Mouse (Mus musculus): ENCODE data around the gene Slc20a1. TPM values are rescaled to one million over a fixed set of nuclear protein-coding genes. Genes with fewer than 3 reads are reported as not detected.
A peak's percentile ranks its signal among the peaks of the same experiment; 100 is the strongest.

The Slc20a1 gene
- polyA plus RNA-seq, 2 experiments = 42.7 to 50.7 TPM

- WGBS (ENCODE audit: insufficient replicate concordance) = 81% methylated on average over 20 of the region's 20 CpGs
- no peak overlapping the region for H3K9ac ChIP-seq (replicated peaks)
- DNase-seq (ENCODE audit: low read depth in 3 of 3, low spot score in 3 of 3) (no peak), ATAC-seq (ENCODE audit: insufficient read depth) (no peak)
- H3K4me3 ChIP-seq (ENCODE audit: insufficient read depth in 1 of 2, low read depth in 2 of 2, low read length in 2 of 2) = no peak overlapping the region
- TF ChIP-seq EP300 (IDR thresholded peaks at IDR 0.05; ENCODE audit: low read depth) (no peak), CTCF (IDR thresholded peaks at IDR 0.05; ENCODE audit: low read depth) (peak; percentile 36; the same call in 1 of the 2 replicates)
- peaks cover 38 to 44% of the 10 kb centered on the region in 2 experiments for H3K4me1 ChIP-seq (replicated peaks; ENCODE audit: control insufficient read depth in 2 of 2, insufficient read depth in 2 of 2, low read length in 1 of 2)
- no peaks in the 10 kb centered on the region for H3K9me3 ChIP-seq (ENCODE audit: control insufficient read depth, low read length)
- H3K27me3 ChIP-seq (ENCODE audit: control insufficient read depth, insufficient read depth, low read length) = no peaks in the 10 kb centered on the region
- no peak overlapping the region for H3K27ac ChIP-seq
- H3K4me2 ChIP-seq (ENCODE audit: low read depth) = no peak overlapping the region
- no peaks in the 10 kb centered on the region for H3K36me3 ChIP-seq (replicated peaks; ENCODE audit: control insufficient read depth, insufficient read depth, low read depth)
Measured at GRCm38 (mm10) chr2:129244446-129245120, 46.0 kb downstream of the Slc20a1 start.

GRCm38 (mm10) chr2:129245618-129246017 is 47.1 kb downstream of the Slc20a1 start:
- Histone ChIP-seq H3K27ac (no peak overlapping the region), H3K4me3 (ENCODE audit: insufficient read depth in 1 of 2, low read depth in 2 of 2, low read length in 2 of 2) (no peak overlapping the region), H3K9me3 (ENCODE audit: control insufficient read depth, low read length) (no peaks in the 10 kb centered on the region), H3K4me2 (ENCODE audit: low read depth) (no peak overlapping the region), H3K27me3 (ENCODE audit: control insufficient read depth, insufficient read depth, low read length) (no peaks in the 10 kb centered on the region), H3K9ac (replicated peaks) (no peak overlapping the region), H3K36me3 (replicated peaks; ENCODE audit: control insufficient read depth, insufficient read depth, low read depth) (no peaks in the 10 kb centered on the region), H3K4me1 (replicated peaks; ENCODE audit: control insufficient read depth in 2 of 2, insufficient read depth in 2 of 2, low read length in 1 of 2) (peaks cover 32 to 33% of the 10 kb centered on the region in 2 experiments)
- DNase-seq (ENCODE audit: low read depth in 3 of 3, low spot score in 3 of 3) = no peak
- TF ChIP-seq EP300 (IDR thresholded peaks at IDR 0.05; ENCODE audit: low read depth) = no peak
- TF ChIP-seq CTCF (IDR thresholded peaks at IDR 0.05; ENCODE audit: low read depth) = no peak
- no peak for ATAC-seq (ENCODE audit: insufficient read depth)
- WGBS (ENCODE audit: insufficient replicate concordance) = 61% methylated on average over 5 of the region's 5 CpGs

GRCm38 (mm10) chr2:129246436-129246835 is 47.9 kb downstream of the Slc20a1 start:
- no peak for TF ChIP-seq CTCF (IDR thresholded peaks at IDR 0.05; ENCODE audit: low read depth)
- Histone ChIP-seq H3K4me3 (ENCODE audit: insufficient read depth in 1 of 2, low read depth in 2 of 2, low read length in 2 of 2) (no peak overlapping the region), H3K4me2 (ENCODE audit: low read depth) (no peak overlapping the region), H3K36me3 (replicated peaks; ENCODE audit: control insufficient read depth, insufficient read depth, low read depth) (no peaks in the 10 kb centered on the region), H3K27me3 (ENCODE audit: control insufficient read depth, insufficient read depth, low read length) (no peaks in the 10 kb centered on the region), H3K9ac (replicated peaks) (no peak overlapping the region), H3K27ac (no peak overlapping the region), H3K4me1 (replicated peaks; ENCODE audit: control insufficient read depth in 2 of 2, insufficient read depth in 2 of 2, low read length in 1 of 2) (peaks cover 24 to 25% of the 10 kb centered on the region in 2 experiments), H3K9me3 (ENCODE audit: control insufficient read depth, low read length) (no peaks in the 10 kb centered on the region)
- WGBS (ENCODE audit: insufficient replicate concordance) = 68% methylated on average over 7 of the region's 7 CpGs
- DNase-seq (ENCODE audit: low read depth in 3 of 3, low spot score in 3 of 3) (no peak), ATAC-seq (ENCODE audit: insufficient read depth) (no peak)

- Histone ChIP-seq H3K9ac (replicated peaks) (no peak overlapping the region), H3K36me3 (replicated peaks; ENCODE audit: control insufficient read depth, insufficient read depth, low read depth) (no peaks in the 10 kb centered on the region), H3K4me2 (ENCODE audit: low read depth) (no peak overlapping the region), H3K4me1 (replicated peaks; ENCODE audit: control insufficient read depth in 2 of 2, insufficient read depth in 2 of 2, low read length in 1 of 2) (peaks cover 19 to 20% of the 10 kb centered on the region in 2 experiments), H3K9me3 (ENCODE audit: control insufficient read depth, low read length) (no peaks in the 10 kb centered on the region), H3K27ac (no peak overlapping the region), H3K4me3 (ENCODE audit: insufficient read depth in 1 of 2, low read depth in 2 of 2, low read length in 2 of 2) (no peak overlapping the region), H3K27me3 (ENCODE audit: control insufficient read depth, insufficient read depth, low read length) (no peaks in the 10 kb centered on the region)
- WGBS (ENCODE audit: insufficient replicate concordance) = 87% methylated on average over 12 of the region's 12 CpGs
- ATAC-seq (ENCODE audit: insufficient read depth) = no peak
- TF ChIP-seq CTCF (IDR thresholded peaks at IDR 0.05; ENCODE audit: low read depth) (no peak), EP300 (IDR thresholded peaks at IDR 0.05; ENCODE audit: low read depth) (no peak)
- no peak for DNase-seq (ENCODE audit: low read depth in 3 of 3, low spot score in 3 of 3)
Measured at GRCm38 (mm10) chr2:129246924-129247323, 48.4 kb downstream of the Slc20a1 start.

- H3K27me3 ChIP-seq (ENCODE audit: control insufficient read depth, insufficient read depth, low read length) = no peaks in the 10 kb centered on the region
- H3K9ac ChIP-seq (replicated peaks) = no peak overlapping the region
- H3K36me3 ChIP-seq (replicated peaks; ENCODE audit: control insufficient read depth, insufficient read depth, low read depth) = no peaks in the 10 kb centered on the region
- TF ChIP-seq CTCF (IDR thresholded peaks at IDR 0.05; ENCODE audit: low read depth) = no peak
- no peak for TF ChIP-seq EP300 (IDR thresholded peaks at IDR 0.05; ENCODE audit: low read depth)
- ATAC-seq (ENCODE audit: insufficient read depth) (no peak), DNase-seq (ENCODE audit: low read depth in 3 of 3, low spot score in 3 of 3) (no peak)
- peaks cover 11 to 13% of the 10 kb centered on the region in 2 experiments for H3K4me1 ChIP-seq (replicated peaks; ENCODE audit: control insufficient read depth in 2 of 2, insufficient read depth in 2 of 2, low read length in 1 of 2)
- H3K27ac ChIP-seq = no peak overlapping the region
- H3K9me3 ChIP-seq (ENCODE audit: control insufficient read depth, low read length) = no peaks in the 10 kb centered on the region
- no peak overlapping the region for H3K4me3 ChIP-seq (ENCODE audit: insufficient read depth in 1 of 2, low read depth in 2 of 2, low read length in 2 of 2)
- WGBS (ENCODE audit: insufficient replicate concordance) = 79% methylated on average over 7 of the region's 7 CpGs
- no peak overlapping the region for H3K4me2 ChIP-seq (ENCODE audit: low read depth)
Measured at GRCm38 (mm10) chr2:129247707-129248121, 49.1 kb downstream of the Slc20a1 start.
